Mouse (Mus musculus): ENCODE results near the gene Krt88.

GRCm38 (mm10) chr15:101424914-101425313, 22.6 kb upstream of the Krt88 start:
- TF ChIP-seq CTCF (IDR thresholded peaks at IDR 0.05) (no peak), EP300 (IDR thresholded peaks at IDR 0.05) (no peak)
